11 mouse cellular contexts compared by ENCODE assay signal in genomic region chr6:7463896-7464295, GRCm38 (mm10).
A peak's percentile ranks its signal among the peaks of the same experiment; 100 is the strongest.
DNase-seq lines count a peak whose midpoint lies in the region; ATAC-seq and TF ChIP-seq lines count a peak whose summit lies in the region.
"Had no signal": no experiment of that assay in that cellular context is flagged by ENCODE, and none has a peak within 500 bp of the region (broad histone marks: within the 10 kb centered on the region; RNA-seq: fewer than 3 reads in every experiment).

No protein-coding gene starts in this region.

- peak; percentile 3 to 18 for DNase-seq in heart, adult 18-20 months
- DNase-seq in heart, postnatal 25 days (ENCODE audit: low spot score) = no peak
- peak; percentile 77 for DNase-seq in left cerebral cortex, postnatal 4 days
- DNase-seq in left cerebral cortex, postnatal 14 days (ENCODE audit: low spot score in 2 of 2) = no peak
- DNase-seq in adipocyte (ENCODE audit: low spot score) = peak; percentile 68
- peak; percentile 77 to 82 for DNase-seq in cerebellum, adult 18-20 months
- DNase-seq: thymus, postnatal 25 days had no signal

- no peaks in the 10 kb centered on the region for H3K27me3 ChIP-seq in intestine, postnatal 0 days (replicated peaks; ENCODE audit: control insufficient read depth, insufficient read depth, low read length)
- H3K27me3 ChIP-seq: embryonic facial prominence, embryonic 12.5 days; liver, embryonic 15.5 days had no signal

- no peak overlapping the region for H3K4me2 ChIP-seq in intestine, postnatal 0 days (replicated peaks; ENCODE audit: low read depth)
- H3K4me2 ChIP-seq: embryonic facial prominence, embryonic 12.5 days; liver, embryonic 15.5 days had no signal

- ATAC-seq in intestine, postnatal 0 days = no peak
- ATAC-seq in megakaryocyte progenitor cell, adult 5-6 weeks (replicated peaks; ENCODE audit: poor library complexity) = no peak

- H3K27ac ChIP-seq in intestine, postnatal 0 days (ENCODE audit: low read depth, low read length) = no peak overlapping the region
- H3K27ac ChIP-seq: embryonic facial prominence, embryonic 12.5 days; liver, embryonic 15.5 days had no signal

- no peaks in the 10 kb centered on the region for H3K36me3 ChIP-seq in intestine, postnatal 0 days (ENCODE audit: control insufficient read depth, insufficient read depth)
- H3K36me3 ChIP-seq: embryonic facial prominence, embryonic 12.5 days; liver, embryonic 15.5 days had no signal

- no peak overlapping the region for H3K9ac ChIP-seq in intestine, postnatal 0 days (ENCODE audit: low read depth, low read length)
- H3K9ac ChIP-seq: embryonic facial prominence, embryonic 12.5 days; liver, embryonic 15.5 days had no signal

- 83% methylated on average over 2 of the region's 2 CpGs for WGBS in intestine, postnatal 0 days

- no peak for TF ChIP-seq CTCF in intestine, postnatal 0 days (IDR thresholded peaks at IDR 0.05; ENCODE audit: low read depth)

- no peaks in the 10 kb centered on the region for H3K9me3 ChIP-seq in intestine, postnatal 0 days (ENCODE audit: control insufficient read depth)
- H3K9me3 ChIP-seq: embryonic facial prominence, embryonic 12.5 days; liver, embryonic 15.5 days had no signal

- no peak overlapping the region for H3K4me3 ChIP-seq in intestine, postnatal 0 days (ENCODE audit: low read depth, low read length)
- H3K4me3 ChIP-seq: embryonic facial prominence, embryonic 12.5 days; liver, embryonic 15.5 days had no signal

- no peaks in the 10 kb centered on the region for H3K4me1 ChIP-seq in intestine, postnatal 0 days (replicated peaks; ENCODE audit: control insufficient read depth, insufficient read depth, low read length)
- H3K4me1 ChIP-seq: embryonic facial prominence, embryonic 12.5 days; liver, embryonic 15.5 days had no signal

- intact Hi-C loops in heart, postnatal 25 days (cut with DNase I) = no loop called here
- intact Hi-C loops in left cerebral cortex, postnatal 4 days (cut with DNase I) = no loop called here
- intact Hi-C loops in left cerebral cortex, postnatal 14 days (cut with DNase I) = no loop called here

Comparison
In these comparisons a context has a peak if more than half of its experiments do, and no peak if none do; other contexts are left out.
1. DNase-seq: peak in heart, adult 18-20 months (2 of 2), left cerebral cortex, postnatal 4 days (single experiment), adipocyte (single experiment) and cerebellum, adult 18-20 months (2 of 2); none in heart, postnatal 25 days (single experiment) and left cerebral cortex, postnatal 14 days (0 of 2).